Mouse (Mus musculus): ENCODE data around the gene Slc15a3.
A peak's percentile ranks its signal among the peaks of the same experiment; 100 is the strongest.

Gene Slc15a3

DNA sequence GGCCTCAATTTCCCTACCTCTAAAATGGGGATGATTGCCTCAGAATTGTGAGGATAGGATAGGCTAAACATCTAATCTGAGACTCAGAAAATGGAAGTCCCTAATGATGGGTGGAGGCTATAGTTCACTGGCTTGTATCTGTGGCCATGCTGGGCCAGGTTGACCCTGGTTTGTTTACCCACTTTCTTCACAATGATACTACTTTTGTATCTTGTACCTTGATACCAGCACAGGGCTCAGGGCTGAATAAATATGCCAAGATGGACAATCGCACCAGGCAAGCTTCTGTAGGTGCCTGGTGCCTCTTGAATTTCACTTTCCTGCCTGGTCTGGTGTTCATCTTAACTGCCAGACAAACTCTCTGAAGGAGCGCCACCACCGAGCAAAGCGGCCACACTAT lies 17.0 kb upstream of the Slc15a3 start:
- no peak for DNase-seq (ENCODE audit: low read depth, low spot score)

DNA sequence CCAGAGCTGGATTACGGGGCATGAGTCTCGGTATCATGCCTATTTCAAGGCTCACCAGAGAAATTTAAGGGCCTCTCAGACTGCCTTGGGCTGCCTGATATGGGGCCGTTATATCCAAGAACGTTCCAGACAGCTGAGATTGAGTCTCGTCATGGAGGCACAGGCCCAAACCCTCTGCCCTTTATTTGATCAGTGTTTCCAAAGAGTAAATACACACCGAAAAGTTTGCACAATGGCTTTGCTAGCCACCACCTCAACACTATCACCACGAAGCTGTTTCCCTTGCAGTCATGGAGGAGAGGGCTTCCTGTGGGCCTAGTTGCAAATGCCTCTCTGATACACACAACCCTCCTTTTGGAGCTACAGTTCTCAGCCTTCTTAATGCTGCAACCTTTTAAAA lies 15.5 kb upstream of the Slc15a3 start:
- no peak for DNase-seq (ENCODE audit: low read depth, low spot score)

DNA sequence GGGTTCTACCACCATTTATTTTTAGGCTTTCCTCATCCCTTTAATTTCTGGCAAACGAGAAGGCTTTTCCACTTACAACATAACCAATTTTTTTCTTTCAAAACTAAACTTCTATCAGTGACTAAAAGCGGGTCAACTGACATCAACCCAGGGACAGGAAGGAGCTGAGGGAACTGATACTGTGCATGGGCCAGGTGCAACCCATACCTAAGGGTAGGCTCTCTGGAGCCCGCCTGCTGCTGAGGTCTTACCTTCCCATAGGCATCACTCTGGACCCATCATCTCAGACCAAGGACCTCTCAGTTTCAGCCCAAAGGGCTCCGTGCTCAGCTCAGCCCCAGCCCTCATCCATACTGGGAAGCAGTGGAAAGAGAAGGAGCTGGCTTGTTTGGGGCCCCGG lies 11.2 kb upstream of the Slc15a3 start:
- no peak for DNase-seq (ENCODE audit: low read depth, low spot score)

DNA sequence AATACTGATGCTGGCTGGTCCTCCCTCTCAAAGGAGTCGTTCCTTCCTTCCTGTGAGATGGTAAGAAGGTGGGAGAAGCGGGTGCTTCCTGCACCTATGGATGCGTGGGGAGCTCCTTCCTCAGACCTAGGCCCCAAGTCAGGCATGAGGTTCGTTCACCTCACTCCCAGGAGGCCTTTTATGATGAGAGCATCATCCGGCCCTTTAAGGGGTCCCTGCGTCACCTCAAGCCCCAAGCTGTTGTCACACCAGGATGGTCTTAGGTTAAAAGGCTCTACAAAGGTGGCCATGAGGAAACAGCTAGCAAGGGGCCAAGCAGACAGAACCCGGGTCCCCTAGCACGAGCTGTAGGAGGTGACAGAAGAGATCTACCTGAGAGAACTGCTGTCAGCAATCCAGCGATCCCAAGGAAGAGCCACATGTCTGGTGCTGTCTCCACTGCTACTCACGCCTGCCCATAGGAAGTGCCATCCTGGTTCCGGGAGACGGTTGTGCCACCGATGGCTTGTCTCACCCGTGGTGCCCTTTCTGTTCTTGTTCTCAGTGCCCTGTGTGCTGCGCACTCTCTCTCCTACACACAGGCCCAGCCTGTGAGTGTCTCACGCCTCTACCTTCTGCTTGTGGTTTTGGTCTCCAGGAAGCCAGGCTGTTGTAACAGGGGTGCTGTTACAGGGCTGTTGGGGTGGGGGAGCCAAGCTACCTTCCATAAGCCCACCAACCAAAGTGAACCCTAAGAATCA lies 9.9 kb upstream of the Slc15a3 start, which contains the start of gene Cd6:
Gene Cd6, minus strand, starts transcription at position 623 of the 740 bp plus-strand sequence.
- no peak for DNase-seq (ENCODE audit: low read depth, low spot score)

DNA sequence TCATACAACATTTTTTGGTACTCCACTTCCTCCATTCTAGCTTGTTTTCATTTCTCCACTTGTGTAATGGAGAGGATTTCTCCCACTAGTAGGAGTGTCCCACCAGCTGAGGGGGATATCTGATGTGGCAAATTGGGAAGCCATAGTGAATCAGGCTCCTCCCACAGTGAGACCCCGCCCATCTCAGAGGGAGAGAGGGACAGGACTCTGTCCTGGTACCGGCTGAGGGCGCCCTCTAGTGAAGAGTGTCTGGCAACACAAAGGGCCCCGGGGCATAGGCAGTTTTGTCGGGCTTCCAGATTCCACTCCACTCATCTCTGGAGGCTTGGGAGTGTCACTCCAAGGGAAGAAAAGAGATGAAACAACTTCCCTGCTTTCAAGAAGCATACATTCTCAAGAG lies 8.1 kb upstream of the Slc15a3 start:
- peak; percentile 62 for DNase-seq (ENCODE audit: low read depth, low spot score)

DNA sequence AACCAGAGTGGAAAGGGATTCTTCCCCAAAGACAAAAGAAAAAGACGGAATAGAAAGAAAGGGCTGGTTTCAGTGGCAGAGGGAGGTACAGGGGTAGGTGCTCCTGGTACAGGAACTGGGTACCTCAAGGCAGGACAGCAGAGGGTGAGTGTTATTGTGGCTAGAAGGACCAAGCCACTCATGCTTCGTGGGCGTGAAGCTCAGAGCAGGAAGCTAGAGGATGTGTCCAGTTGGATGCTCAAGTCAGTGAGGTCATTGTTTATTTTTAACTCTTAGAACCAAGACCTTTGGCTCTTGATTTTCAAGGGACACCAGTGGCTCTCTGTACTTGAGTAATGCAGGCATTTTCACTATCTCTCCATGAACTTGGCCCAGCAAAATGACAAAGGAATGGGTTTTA lies 7.5 kb upstream of the Slc15a3 start:
- DNase-seq (ENCODE audit: low read depth, low spot score), result peak; percentile 35

DNA sequence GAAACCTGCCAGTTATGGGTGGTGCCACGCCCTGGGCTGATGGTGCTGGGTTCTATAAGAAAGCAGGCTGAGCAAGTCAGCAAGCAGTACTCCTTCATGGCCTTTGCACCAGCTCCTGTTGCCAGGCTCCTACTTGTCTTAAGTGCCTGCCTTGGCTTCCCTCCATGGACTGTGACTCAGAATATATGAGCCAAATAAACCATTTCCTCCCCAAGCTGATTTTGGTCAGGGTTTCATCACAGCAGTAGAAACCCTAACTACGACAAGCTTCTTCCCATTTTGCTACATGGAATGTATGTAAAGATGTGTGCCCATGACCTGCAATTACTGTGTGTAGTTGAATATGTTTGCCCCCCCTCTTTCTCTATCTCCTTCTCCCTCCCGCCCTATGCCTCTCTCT lies 5.9 kb upstream of the Slc15a3 start:
- DNase-seq (ENCODE audit: low read depth, low spot score), result no peak

DNA sequence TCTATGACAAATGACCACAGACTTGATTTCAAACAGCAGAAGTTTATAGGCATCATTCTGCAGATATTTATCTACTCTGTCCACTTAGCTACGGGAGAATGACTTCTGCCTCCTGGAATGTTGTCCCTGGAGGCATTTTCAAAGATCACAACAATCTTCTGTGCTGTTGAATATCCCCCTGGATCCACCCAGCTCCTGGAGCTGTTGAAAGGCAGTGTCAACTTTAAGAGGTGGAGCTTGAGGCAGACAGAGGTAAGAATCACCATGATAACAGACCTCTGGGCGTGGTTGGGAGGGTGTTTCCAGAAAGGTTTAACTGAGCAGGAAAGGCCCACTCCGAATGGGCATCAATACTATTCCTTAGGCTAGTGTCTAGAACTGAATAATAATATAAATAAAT lies 3.9 kb upstream of the Slc15a3 start:
- DNase-seq (ENCODE audit: low read depth, low spot score), result no peak

DNA sequence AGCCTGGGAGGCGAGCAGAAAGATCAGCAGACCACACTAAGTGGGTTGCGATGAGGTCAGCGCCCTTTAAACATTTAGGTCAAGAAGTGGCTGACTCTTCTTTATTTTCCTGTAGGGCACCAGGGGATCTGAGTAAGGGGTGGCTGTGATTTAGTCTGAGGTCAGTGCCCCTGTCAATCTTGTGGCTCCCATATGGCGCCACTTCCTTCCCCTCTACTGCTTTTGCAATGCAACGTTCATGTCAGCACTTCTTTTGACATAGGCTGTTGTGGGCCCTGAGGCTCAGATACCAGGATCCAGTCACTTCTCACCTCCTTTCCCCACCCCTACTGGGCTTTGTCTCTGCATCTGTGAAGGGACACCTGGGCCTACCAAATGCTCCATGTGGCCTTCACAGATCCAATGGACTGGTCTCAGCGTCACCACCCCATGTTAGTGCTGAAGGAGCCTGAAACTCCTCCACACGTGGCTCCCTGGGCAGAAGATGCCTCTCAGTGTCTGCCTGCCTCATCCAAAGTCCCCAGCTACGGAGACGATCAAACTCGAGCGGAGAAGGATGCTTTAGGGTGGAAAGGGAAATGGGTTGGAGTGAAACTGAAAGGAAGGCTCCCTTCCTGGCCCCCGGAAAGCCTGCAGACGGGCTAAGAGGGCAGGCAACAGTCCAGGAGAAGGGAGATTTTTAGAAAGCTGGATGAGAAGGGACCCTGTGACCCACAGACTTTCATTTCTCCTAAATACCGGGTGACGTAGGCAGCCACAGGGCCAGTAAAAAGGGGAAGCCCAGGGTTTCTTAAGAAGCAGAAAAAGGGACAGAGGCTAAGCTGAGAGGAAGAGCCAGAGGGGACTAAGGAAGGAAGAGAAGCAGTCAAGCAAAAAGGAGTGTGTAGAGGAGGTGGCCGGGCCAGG lies 2.4 kb downstream of the Slc15a3 start:
- peak; percentile 67 for DNase-seq (ENCODE audit: low read depth, low spot score)

DNA sequence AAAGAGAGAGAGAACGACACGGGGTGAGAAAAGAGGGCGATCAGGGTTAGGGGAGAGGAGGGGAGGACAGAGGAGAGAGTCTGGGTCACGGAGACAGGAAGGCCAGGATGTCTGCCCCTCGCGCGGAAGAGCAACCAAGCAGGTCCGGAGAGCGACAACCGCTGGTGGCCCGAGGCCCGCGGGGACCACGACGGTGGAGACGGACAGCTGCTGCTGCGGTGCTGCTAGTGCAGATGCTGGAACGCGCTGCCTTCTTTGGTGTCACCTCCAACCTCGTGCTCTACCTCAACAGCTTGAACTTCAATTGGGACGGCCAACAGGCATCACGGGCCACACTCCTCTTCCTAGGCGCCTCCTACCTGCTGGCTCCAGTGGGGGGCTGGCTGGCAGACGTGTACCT lies 3.4 kb downstream of the Slc15a3 start:
- DNase-seq (ENCODE audit: low read depth, low spot score), result no peak

DNA sequence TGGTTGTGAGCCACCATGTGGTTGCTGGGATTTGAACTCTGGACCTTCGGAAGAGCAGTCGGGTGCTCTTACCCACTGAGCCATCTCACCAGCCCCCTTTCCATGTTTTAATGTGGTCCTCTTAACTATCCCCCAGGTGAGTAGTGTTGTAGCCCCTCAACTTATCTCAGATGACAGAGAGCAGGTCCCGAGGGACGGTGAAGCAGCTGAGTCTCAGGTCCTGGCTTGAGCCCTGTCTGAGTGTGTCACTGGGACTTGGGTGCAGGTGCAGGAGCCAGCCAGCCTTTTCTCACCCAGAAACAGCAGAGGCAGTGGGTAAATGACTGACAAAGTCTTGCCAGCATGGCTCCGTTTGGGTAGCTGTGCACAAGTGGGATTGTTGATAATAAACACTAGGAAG lies 4.7 kb downstream of the Slc15a3 start:
- DNase-seq (ENCODE audit: low read depth, low spot score), result no peak

DNA sequence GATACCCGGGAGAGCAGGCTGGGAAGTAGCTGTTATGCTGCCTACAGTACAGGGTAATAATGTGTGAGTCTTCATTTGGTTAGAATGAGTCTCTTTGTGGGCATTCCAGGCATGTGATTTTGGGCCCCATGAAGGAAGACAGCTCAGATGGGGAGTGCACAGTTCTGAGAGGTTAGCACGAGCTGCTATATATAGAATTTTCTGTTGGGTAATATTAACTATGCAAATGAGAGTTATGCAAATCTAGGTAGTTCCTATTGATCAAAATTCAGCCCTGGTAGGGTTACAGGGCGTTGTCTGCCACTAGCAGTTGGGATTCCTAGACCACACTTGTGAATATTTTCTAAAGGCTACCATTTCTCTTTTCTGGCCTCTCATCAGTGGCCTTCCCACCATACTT lies 5.9 kb downstream of the Slc15a3 start:
- no peak for DNase-seq (ENCODE audit: low read depth, low spot score)

DNA sequence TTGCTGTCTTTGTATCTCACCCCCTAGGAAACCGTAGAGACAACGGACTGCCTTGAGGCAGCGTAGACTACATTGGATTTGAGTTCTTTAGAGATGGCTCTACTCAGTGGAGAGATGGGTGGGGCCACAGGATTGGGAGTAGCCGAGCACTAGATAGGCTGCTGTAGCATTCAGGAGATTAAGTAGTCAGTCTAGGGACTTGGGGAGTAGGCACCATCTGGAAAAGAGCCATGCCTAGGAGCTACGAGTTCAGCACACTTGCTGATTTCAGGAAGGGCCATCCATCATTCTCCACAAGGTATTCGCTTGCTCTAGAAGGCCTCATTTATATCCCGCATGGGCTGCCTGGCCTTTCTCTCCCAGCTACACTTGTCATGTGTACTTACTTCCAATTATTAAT lies 6.6 kb downstream of the Slc15a3 start:
- DNase-seq (ENCODE audit: low read depth, low spot score), result no peak

DNA sequence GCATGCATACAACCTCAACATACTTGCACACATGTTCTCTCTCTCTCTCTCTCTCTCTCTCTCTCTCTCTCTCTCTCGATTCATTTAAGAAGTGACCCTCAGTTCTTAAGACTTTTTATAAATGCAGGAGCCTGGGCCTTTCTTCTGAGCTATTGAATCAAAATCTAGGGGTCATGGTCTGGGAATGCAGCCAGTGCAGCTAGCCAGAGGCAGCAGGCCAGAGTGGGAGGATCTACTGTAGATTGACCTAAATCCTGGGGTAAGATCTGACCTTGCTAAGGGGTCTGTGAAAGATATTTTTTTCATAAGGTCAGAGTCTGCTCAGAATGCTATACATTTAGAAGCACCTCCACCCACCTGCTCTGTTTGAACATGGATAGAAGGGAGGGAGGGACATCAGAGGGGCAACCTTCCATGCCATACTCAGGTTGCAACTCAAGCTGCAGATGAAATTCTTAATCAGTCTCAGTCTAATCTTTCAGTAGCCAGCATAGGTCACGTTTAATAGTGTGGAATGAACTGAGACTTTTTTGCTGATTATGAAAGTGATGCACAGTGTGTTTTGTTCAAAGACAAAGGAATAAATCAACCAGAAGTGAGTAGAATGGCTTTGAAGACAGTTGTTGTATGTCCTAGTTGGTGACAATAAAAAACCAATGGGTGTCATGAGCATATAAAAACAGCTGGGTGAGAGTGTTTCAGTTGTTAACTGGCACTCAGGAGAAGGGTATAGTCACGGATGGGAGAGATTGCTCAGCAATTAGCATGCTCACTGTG lies 8.0 kb downstream of the Slc15a3 start:
- no peak for DNase-seq (ENCODE audit: low read depth, low spot score)

DNA sequence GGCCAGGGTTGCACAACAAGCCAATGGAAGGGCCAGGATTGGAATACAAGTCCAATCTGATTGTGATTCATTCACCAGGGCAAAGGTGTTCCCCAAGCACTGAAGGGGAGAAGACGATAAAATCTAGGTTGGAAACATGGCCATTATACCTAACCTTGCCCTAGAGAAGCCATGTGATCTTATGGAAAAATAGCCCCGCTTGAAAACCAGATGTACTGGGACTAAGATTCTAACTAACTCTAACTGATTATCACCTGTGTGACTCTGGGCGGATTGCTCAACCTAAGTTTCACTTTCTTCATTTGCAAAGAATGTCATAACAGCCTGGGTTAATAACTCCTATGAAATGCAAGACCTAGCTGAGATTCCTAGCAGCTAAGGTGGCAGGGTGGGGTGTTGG lies 15.9 kb downstream of the Slc15a3 start:
- no peak for DNase-seq (ENCODE audit: low read depth, low spot score)

DNA sequence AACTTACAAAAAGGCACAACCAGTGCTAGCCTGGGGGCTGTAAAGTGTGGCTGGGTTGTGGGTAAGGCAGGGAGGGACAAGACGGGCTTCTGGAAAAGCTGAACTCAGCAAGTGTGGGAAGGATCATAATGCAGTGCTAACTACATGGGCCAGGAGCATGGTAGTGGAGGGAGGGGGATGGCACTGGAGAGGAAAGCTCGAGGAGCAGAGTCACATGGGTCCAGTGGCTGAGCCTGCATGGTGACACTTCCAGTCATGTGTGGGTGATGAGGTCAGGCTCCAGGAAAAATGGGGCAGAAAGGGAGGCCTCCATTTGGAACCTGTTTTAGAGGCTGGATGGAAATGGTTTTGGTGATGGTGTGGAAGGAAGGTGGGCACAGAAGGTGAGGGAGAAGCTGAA lies 17.0 kb downstream of the Slc15a3 start:
- peak; percentile 46 for DNase-seq (ENCODE audit: low read depth, low spot score)

DNA sequence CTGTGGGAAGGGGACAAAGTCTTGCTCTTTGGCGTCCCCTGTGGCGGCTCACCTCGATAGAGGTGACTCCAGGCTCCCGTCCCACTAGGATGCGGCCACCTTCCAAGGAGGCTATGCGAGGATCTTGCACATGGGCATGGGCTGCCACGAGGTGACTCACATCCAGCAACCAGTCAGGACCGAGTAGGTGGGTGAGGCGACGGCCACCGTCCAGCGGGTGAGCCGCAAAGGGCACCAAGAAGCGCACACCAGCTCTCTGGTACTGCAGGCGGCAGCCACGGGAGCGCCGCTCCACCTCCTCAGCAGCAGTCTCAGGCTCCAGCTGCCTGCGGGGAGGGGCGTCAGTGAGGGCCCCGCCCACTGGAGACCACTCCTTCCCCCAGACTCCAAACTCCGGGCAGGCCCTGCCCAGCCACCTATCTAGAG lies 20.6 kb downstream of the Slc15a3 start:
- peak; percentile 58 for DNase-seq (ENCODE audit: low read depth, low spot score)

DNA sequence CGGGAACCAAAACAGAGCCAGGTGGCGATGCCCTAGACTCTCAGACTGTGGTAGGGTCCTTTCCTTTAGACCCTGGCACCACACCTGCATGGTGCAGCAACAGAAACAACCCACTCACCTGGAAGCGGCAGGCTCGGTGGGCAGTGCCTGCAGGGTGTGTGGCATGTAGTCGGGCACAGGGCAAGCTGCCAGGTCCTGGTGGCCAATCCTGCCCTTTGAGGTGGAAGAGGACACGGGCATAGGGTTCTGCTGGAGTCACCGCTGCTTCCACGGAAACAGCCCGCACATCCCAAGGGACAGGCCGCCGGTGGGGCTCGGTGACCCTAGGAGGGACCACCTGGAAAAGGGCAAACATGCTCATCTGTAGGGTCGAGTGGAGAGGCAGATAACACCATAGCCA lies 26.8 kb downstream of the Slc15a3 start:
- peak; percentile 55 for DNase-seq (ENCODE audit: low read depth, low spot score)

DNA sequence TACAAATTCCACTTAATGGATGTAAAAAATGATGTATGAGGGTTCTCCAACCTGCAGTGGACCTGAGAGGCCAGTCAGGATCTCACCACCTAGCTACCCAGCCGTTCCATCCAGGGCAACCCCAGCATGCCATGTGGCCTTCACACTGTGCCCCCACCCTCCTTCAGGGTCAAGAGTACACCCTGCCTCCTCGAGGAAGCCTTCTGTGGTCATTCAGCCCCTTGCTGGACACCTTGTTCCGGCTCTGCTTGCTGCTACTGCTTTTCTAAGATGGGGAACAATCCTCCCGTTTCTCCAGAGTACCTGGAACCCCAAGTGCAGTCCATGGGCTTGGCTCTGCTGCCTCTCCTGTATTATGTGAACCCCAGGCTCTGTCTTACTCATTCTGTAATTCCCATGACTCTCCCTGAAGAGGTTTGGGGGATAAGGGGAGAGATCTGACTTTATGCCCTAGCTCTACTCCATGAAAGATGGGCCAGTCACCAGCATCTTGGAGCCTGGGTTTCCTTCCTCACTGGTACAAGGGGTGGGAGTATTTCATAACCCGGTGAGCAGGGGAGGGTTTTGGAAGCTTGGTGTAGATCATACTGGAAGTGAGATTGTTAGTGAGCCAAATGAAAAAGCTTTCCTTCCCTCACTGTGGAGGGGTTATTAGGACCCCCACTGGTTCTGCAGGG lies 28.6 kb downstream of the Slc15a3 start:
- peak; percentile 73 for DNase-seq (ENCODE audit: low read depth, low spot score)

DNA sequence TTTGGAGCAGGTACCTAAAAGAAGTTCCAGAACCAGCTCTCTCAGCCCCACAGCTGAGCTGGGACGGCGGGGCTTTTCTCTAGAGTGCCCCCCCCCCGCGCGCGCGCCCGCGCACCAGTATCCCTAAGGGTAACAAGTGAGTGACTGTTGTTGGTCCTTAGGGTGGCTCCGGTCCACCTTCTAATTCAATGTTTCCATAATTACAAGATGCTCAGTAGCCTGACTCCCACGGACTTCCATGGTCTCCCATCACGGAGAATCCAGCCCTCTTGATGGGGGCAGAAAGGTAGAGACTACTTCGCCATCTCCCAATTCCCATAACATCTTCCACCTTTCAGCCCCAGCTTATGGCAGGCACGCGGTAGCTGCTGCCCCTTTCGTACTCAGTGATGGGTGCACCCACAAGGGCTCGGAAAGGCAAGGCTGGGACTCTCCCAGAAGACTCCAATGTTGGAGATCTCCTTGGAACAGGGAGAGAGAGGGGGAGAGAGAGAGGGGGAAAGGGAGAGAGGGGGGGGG lies 29.2 kb downstream of the Slc15a3 start:
- DNase-seq (ENCODE audit: low read depth, low spot score), result peak; percentile 52

DNA sequence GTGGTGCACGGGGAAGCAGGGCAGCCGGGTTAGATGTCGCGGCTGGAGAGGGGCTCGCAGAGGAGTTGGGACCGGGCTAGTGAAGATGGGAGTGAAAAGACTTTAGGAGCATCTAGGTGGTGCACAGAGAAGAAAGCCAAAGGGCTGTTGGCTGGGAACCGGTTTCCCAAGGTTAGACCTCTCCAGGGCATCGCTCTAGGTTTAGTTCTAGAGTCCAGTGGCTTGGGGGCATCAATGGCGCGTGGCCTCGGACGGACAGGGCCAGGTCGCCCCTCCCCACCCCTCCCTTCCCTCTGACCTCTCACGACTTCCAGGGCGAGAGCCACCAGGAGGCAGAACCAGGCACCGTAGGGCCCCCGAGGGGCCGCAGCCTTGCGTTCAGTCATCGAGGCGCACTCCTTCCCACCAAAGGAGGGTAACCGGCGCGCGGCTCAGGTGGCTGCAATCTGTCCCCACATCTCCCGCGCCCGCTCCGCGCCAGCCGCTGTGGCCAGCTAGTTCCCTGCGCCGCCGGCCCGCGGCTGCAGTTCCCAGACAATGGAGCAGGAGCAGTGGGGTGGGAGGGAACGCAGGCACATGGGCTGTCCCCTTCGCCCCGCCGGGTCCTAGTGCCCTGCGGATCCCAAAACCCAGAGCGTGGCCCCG lies 29.8 kb downstream of the Slc15a3 start:
- DNase-seq (ENCODE audit: low read depth, low spot score), result peak; percentile 97

All from brain, adult 2 months (tissue).